Mouse (Mus musculus): Measurements from ENCODE around the gene Adam22.

Gene Adam22

DNA sequence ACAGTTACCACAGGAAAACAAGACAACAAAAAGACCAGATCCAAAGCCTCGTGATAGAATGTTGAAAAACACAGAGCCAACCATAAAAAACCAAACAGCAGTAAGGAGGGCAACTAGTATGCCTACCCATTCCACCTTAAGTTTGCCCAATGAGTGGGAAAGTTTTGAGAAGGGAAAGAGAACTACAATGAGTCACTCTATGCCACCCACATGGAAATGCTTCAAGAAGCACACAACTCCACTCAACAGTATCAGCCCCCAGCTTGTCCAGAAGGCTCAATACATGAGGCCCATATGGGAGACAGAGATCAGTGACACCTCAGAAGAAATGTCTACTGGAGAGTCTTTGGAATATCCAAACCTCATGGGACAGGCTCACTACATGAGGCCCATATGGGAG, 187.3 kb downstream of the Adam22 start:
- DNase-seq (ENCODE audit: extremely low read depth, insufficient read length, low spot score): no peak

DNA sequence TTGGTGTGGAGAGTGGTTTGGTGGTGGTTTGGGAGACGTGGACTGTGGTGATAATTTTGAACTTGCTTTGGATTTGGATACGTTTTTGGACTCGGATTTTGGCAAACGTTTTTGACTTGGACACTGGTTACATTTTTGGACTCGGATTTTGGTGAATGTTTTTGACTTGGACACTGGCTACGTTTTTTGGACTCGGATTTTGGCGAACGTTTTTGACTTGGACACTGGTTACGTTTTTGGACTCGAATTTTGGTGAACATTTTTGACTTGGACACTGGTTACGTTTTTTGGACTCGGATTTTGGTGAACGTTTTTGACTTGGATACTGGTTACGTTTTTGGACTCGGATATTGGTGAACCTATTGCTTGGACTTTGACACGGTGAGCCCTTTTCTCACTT, 189.8 kb downstream of the Adam22 start:
- no peak for DNase-seq (ENCODE audit: extremely low read depth, insufficient read length, low spot score)

GRCm38 (mm10) chr5:8164773-8165172, 203.2 kb downstream of the Adam22 start:
- DNase-seq (ENCODE audit: extremely low read depth, insufficient read length, low spot score): no peak

- DNase-seq (ENCODE audit: extremely low read depth, insufficient read length, low spot score): no peak
Observed at GRCm38 (mm10) chr5:8151645-8152044, 216.3 kb downstream of the Adam22 start.

GRCm38 (mm10) chr5:8146146-8146545, 221.8 kb downstream of the Adam22 start:
- DNase-seq (ENCODE audit: extremely low read depth, insufficient read length, low spot score): no peak

GRCm38 (mm10) chr5:8145473-8145872, 222.5 kb downstream of the Adam22 start:
- no peak for DNase-seq (ENCODE audit: extremely low read depth, insufficient read length, low spot score)

GRCm38 (mm10) chr5:8132546-8132945, 235.4 kb downstream of the Adam22 start:
- no peak for DNase-seq (ENCODE audit: extremely low read depth, insufficient read length, low spot score)

- DNase-seq (ENCODE audit: extremely low read depth, insufficient read length, low spot score): no peak
Observed at GRCm38 (mm10) chr5:8131918-8132317, 236.0 kb downstream of the Adam22 start.

DNA sequence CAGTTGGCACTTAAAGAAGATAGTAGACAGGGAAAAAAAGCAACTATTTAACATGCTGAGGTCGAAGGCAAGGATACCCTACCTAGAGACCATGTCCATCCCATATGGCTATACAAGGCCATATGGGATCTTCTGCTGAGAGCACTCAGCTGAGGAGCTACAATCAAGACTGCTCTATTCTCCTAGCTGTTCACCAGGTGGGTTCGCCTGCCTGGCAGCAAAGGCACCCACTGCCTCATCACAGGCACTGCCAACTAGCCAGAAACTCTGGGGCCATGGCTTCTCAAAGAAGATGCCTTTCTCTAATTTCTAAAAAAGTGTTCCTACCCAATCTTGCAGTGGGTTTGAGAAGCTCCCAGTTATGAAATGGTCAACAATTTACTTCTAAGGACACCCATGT, 238.2 kb downstream of the Adam22 start:
- no peak for DNase-seq (ENCODE audit: extremely low read depth, insufficient read length, low spot score)

DNA sequence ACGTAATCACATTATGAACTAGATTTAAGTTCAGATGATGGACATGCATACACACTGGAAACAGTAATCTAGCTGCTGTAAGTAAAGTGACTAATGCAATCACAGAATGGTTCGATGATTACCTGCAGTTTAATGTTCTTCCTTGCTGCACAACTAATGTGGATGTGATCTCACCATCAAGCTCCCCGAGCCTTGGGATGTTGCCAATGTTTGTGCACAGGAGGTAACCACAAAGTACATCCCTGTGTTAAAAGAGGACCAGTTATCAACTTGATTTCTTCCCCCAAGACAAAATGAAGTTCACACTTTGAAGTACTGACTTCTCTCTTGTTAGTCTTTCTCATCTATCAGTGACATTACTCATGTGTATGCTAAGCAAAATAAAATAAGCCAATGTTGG, 247.0 kb downstream of the Adam22 start:
- DNase-seq (ENCODE audit: extremely low read depth, insufficient read length, low spot score): no peak

GRCm38 (mm10) chr5:8120087-8120486, 247.9 kb downstream of the Adam22 start:
- DNase-seq (ENCODE audit: extremely low read depth, insufficient read length, low spot score): peak; percentile 6

DNA sequence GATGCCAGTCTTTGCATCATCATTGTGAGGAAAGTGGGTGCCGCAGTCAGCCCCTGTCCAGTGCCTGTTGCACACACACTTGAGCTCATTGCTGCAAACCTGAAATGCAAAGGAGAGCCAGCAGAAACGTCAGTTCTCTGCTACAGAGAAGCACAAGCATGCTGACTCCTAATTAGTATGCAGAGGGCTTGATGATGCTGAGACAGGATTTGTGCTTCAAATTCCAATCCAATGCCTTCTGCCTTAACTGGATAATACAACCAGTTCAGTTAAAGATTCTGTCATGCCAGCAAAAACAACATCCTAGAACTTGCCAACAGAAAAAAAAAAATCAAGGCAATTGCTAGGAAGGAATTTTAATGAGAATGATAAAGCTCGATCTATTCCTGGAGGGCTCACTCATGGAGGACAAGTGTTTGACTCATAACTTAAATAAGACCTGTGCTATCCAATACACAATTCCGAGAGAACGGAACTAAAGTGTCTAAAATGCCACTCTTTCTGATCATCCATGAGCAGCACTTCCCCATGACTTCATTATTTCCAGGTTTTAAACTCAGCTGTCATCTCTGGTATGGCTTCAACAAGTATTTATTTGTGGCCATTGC, 251.3 kb downstream of the Adam22 start:
- no peak for DNase-seq (ENCODE audit: extremely low read depth, insufficient read length, low spot score)

- no peak for DNase-seq (ENCODE audit: extremely low read depth, insufficient read length, low spot score)
Observed at GRCm38 (mm10) chr5:8112246-8112645, 255.7 kb downstream of the Adam22 start.

DNA sequence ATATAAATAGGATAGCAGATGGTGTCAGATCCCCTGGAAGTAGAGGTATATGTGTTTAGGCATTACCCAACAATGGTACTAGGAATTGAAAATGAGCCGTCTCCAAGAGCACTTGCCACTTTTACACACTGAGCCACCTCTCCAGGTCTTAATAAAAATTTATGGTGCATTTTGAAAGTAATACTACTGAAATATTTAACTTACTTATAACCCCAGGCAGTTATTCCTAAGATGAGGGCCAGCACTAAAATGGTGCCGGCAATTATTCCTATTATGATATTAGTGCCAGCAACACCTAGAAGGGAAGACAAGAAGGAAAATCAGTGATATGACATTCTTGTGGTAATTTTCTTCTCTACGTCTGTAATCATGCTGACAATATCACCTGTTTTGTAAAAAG, 256.3 kb downstream of the Adam22 start:
- no peak for DNase-seq (ENCODE audit: extremely low read depth, insufficient read length, low spot score)

- DNase-seq (ENCODE audit: extremely low read depth, insufficient read length, low spot score): no peak
Observed at GRCm38 (mm10) chr5:8095689-8096088, 272.3 kb downstream of the Adam22 start.

DNA sequence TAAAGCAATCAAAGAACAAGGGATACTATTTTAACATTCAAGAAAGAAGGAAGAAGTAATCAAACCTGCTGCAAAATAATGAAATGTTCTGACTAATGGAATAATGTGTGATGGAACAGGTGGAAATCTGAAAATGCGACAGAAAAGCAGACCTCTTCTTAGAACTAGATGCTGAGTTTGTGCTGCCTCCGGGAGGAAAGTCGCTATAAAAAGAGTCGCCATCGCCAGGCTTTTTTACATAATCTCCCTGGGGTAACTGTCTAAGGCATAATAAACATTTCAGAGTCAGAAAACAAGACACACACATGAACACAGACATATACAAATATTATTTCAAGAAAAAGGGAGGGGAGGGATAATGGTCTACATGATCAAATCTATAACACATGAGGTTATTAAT, 273.0 kb downstream of the Adam22 start:
- no peak for DNase-seq (ENCODE audit: extremely low read depth, insufficient read length, low spot score)

- DNase-seq (ENCODE audit: extremely low read depth, insufficient read length, low spot score): no peak
Observed at GRCm38 (mm10) chr5:8088147-8088546, 279.8 kb downstream of the Adam22 start.

DNA sequence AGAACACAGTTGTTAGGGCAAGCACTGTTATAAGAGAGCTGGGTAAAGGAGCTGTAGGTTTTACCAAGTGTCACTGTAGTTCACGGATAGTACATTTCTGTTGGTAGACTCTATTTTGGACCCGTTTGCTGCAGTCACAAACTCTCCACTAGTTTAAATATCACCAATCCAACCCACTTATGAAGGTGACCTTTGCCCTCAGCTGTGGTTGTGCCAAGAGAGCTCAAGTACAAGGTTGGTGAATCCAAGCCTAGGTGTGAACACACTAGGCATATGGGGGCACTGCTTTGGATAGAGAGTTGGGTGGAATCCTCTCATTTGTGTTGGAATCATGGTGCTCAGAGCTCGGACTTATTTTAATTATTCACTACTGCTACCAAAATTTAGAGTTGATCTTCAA, 282.3 kb downstream of the Adam22 start:
- no peak for DNase-seq (ENCODE audit: extremely low read depth, insufficient read length, low spot score)

- no peak for DNase-seq (ENCODE audit: extremely low read depth, insufficient read length, low spot score)
Observed at GRCm38 (mm10) chr5:8082800-8083509, 285.0 kb downstream of the Adam22 start.

DNA sequence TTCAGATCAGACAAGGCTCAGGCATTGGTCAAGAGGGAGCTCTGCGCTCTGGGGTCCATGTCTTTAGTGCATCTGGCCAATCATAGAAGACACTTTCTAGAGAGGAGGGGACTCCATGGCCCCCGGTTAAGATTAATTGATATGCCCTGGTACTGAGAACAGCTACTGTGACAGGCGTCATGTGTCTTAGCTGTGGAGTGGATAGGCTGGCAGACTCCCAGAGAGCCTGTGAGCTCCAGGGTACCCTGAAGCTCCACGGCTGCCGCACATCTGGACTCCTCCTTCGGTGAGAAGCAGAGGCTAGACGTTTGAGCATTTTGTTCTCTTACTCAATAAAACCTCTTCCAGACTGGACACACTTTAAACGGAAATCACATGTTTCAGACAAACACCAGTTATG, 290.5 kb downstream of the Adam22 start:
- no peak for DNase-seq (ENCODE audit: extremely low read depth, insufficient read length, low spot score)

GRCm38 (mm10) chr5:8073901-8074561, 293.9 kb downstream of the Adam22 start:
- no peak for DNase-seq (ENCODE audit: extremely low read depth, insufficient read length, low spot score)

DNA sequence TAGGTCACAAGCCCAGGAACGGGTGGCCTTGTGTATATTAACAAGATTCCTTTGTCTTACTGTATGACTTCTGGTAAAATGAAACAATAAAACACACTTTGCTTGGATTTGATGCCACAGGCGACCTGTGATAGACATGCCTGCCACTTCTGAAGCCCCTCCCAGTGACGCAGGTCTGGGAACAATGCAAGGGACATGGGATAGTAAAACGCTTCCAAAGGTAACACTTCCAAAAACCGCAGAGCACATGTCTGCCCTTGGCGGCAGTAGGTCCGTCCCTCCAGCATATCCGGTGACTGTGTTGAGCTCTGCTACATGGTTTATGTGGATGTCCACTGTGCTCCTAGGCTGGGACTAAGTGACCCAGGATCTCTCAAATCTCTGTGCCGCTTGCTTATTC, 294.6 kb downstream of the Adam22 start:
- DNase-seq (ENCODE audit: extremely low read depth, insufficient read length, low spot score): no peak
